Mouse (Mus musculus) midbrain, embryonic 15.5 days (tissue): Measurements from ENCODE around the gene Sdc1. TPM values are rescaled to one million over a fixed set of nuclear protein-coding genes. Genes with fewer than 3 reads are reported as not detected.

ENCODE experiments used
- ATAC-seq: fragments of 200-750 bp; cut with Nextera tagmentation; replicated peaks from 2 replicates; pipeline ENCODE4 v1.8.0; 2017; ENCODE audit warnings: moderate TSS enrichment
- H3K27ac ChIP-seq: fragments of 300-500 bp; sonication (generic); 2 replicates; pipeline ENCODE4 v1.5.1; 2015; ENCODE audit warnings: mild to moderate bottlenecking, inconsistent platforms
- H3K27me3 ChIP-seq: fragments of 300-500 bp; sonication (generic); replicated peaks from 2 replicates; pipeline ENCODE4 v1.6.1; 2015; ENCODE audit warnings: inconsistent platforms
- H3K36me3 ChIP-seq: fragments of 300-500 bp; sonication (generic); replicated peaks from 2 replicates; pipeline ENCODE4 v1.6.1; 2015; ENCODE audit warnings: inconsistent platforms
- H3K4me1 ChIP-seq: fragments of 300-500 bp; sonication (generic); 2 replicates; pipeline ENCODE4 v1.6.1; 2015; ENCODE audit warnings: inconsistent platforms
- H3K4me2 ChIP-seq: fragments of 300-500 bp; sonication (generic); 2 replicates; pipeline ENCODE4 v1.6.1; 2015; ENCODE audit warnings: inconsistent platforms, mild to moderate bottlenecking, moderate library complexity
- H3K4me3 ChIP-seq: fragments of 300-500 bp; sonication (generic); 2 replicates; pipeline ENCODE4 v1.5.1; 2015; ENCODE audit warnings: mild to moderate bottlenecking, inconsistent platforms
- H3K9ac ChIP-seq: fragments of 300-500 bp; sonication (generic); 2 replicates; pipeline ENCODE4 v1.6.1; 2015; ENCODE audit warnings: mild to moderate bottlenecking, inconsistent platforms
- H3K9me3 ChIP-seq: fragments of 300-500 bp; sonication (generic); 2 replicates; pipeline ENCODE4 v1.6.1; 2016; ENCODE audit warnings: inconsistent platforms
- WGBS: fragments of 180-500 bp; shearing (Covaris S2); methylation state at CpG from one replicate; pipeline ENCODE4 v1.1.7; 2015; ENCODE audit warnings: mixed read lengths; 5-methylcytosine and 5-hydroxymethylcytosine counted together
- polyA plus RNA-seq: library from polyadenylated mRNA; unstranded; fragments of >200 nt; fragmentation: Nextera tagmentation; extraction: Ambion mirVana; gene quantifications from 2 replicates; pipeline ENCODE4 v1.2.1, GENCODE M21; 2015

Gene Sdc1
- polyA plus RNA-seq, 1 experiment from 2014 or later: 19.1 TPM

- Histone ChIP-seq H3K9ac (no peak overlapping the region), H3K4me1 (no peaks in the 10 kb centered on the region), H3K4me2 (no peak overlapping the region), H3K4me3 (no peak overlapping the region), H3K27me3 (no peaks in the 10 kb centered on the region), H3K27ac (no peak overlapping the region), H3K9me3 (no peaks in the 10 kb centered on the region), H3K36me3 (no peaks in the 10 kb centered on the region)
- 93% methylated on average over 12 of the region's 12 CpGs for WGBS
- no peak for ATAC-seq
Measured at GRCm38 (mm10) chr12:8786984-8787730, 16.0 kb downstream of the Sdc1 start.

- Histone ChIP-seq H3K4me3 (no peak overlapping the region), H3K27ac (no peak overlapping the region), H3K4me2 (no peak overlapping the region), H3K27me3 (no peaks in the 10 kb centered on the region), H3K9me3 (no peaks in the 10 kb centered on the region), H3K9ac (no peak overlapping the region), H3K4me1 (no peaks in the 10 kb centered on the region), H3K36me3 (no peaks in the 10 kb centered on the region)
- no peak for ATAC-seq
- WGBS: 29% methylated on average over 3 of the region's 3 CpGs
Measured at GRCm38 (mm10) chr12:8788469-8788868, 17.3 kb downstream of the Sdc1 start.

DNA sequence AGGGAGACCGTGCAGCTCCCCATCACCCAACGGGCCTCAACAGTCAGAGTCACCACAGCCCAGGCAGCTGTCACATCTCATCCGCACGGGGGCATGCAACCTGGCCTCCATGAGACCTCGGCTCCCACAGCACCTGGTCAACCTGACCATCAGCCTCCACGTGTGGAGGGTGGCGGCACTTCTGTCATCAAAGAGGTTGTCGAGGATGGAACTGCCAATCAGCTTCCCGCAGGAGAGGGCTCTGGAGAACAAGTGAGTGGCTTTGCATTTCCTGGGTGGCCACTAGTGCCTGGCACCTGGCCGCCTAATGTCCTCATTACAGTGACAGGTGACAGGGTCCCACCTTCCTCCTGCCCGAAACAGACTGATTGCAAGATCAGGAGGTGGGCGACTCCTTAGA lies 19.5 kb downstream of the Sdc1 start:
- H3K4me3 ChIP-seq: no peak overlapping the region
- H3K27me3 ChIP-seq: no peaks in the 10 kb centered on the region
- no peaks in the 10 kb centered on the region for H3K9me3 ChIP-seq
- no peak overlapping the region for H3K9ac ChIP-seq
- no peak overlapping the region for H3K27ac ChIP-seq
- no peak for ATAC-seq
- H3K36me3 ChIP-seq: no peaks in the 10 kb centered on the region
- 95% methylated on average over 12 of the region's 12 CpGs for WGBS
- H3K4me2 ChIP-seq: no peak overlapping the region
- H3K4me1 ChIP-seq: no peaks in the 10 kb centered on the region

DNA sequence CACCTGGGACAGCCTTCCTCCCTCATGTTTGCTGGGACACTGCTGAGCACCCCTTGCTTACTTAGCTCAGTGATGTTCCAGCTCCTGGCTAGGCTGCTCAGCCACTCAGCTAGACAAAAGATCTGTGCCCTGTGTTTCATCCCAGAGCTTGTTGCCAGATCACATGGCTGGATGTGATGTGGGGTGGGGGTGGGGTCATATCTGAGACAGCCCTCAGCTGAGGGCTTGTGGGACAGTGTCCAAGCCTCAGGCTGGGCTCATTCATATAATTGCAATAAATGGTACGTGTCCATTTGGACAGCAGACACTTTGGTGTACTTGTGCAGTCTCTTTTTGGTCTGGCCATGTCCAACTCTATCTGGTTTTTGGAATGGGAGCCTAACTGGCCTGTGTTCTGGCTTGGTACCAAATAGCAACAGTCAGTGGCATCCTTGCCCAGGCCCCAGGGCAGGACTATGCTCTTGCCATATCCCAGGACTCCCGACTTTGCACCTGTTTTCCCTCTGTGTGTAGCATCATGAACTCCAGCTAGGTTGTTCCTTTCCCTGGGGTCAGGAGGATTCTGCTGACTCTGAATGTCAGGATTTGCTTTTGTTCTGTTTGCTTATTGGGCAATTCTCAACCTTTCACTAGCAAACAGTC lies 22.4 kb downstream of the Sdc1 start:
- no peaks in the 10 kb centered on the region for H3K4me1 ChIP-seq
- ATAC-seq: no peak
- no peak overlapping the region for H3K4me2 ChIP-seq
- no peak overlapping the region for H3K27ac ChIP-seq
- H3K9me3 ChIP-seq: no peaks in the 10 kb centered on the region
- H3K9ac ChIP-seq: no peak overlapping the region
- WGBS: 96% methylated on average over 2 of the region's 2 CpGs
- H3K27me3 ChIP-seq: no peaks in the 10 kb centered on the region
- no peaks in the 10 kb centered on the region for H3K36me3 ChIP-seq
- H3K4me3 ChIP-seq: no peak overlapping the region

GRCm38 (mm10) chr12:8797936-8798335 lies 26.8 kb downstream of the Sdc1 start:
- Histone ChIP-seq H3K4me2 (no peak overlapping the region), H3K9ac (no peak overlapping the region), H3K9me3 (no peaks in the 10 kb centered on the region), H3K36me3 (no peaks in the 10 kb centered on the region), H3K4me3 (no peak overlapping the region), H3K27ac (no peak overlapping the region), H3K4me1 (no peaks in the 10 kb centered on the region), H3K27me3 (no peaks in the 10 kb centered on the region)
- no peak for ATAC-seq
- WGBS: 92% methylated on average over 7 of the region's 7 CpGs

DNA sequence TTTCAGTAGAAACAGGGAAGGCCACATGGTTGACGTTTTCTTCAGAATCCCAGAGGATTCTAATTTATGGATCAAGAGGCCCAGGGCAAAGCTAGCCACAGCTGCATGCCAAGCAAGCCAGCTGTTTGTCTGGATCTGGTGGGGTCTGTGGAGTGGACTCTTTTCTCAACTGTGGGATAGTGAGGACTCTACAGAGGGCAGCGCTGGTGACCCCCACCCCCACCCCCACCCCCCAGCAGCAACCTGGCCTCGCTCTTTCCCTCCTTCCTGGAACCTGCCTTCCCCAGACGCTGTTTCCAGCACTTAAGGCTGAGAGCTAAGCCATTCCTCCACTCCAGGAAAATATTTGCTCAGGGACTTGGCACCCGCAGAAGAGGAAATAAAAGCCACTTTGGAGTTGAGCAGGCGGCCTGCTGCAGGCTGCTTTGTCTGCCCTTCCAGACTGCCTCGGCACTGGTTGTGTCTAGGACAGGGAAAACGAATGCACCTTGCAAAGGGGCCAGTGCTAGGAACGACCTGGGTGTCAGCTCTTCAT lies 27.4 kb downstream of the Sdc1 start:
- 63% methylated on average over 9 of the region's 9 CpGs for WGBS
- H3K27me3 ChIP-seq: no peaks in the 10 kb centered on the region
- H3K9me3 ChIP-seq: no peaks in the 10 kb centered on the region
- no peak for ATAC-seq
- H3K9ac ChIP-seq: no peak overlapping the region
- H3K4me2 ChIP-seq: no peak overlapping the region
- no peaks in the 10 kb centered on the region for H3K36me3 ChIP-seq
- no peak overlapping the region for H3K4me3 ChIP-seq
- H3K4me1 ChIP-seq: no peaks in the 10 kb centered on the region
- H3K27ac ChIP-seq: no peak overlapping the region

DNA sequence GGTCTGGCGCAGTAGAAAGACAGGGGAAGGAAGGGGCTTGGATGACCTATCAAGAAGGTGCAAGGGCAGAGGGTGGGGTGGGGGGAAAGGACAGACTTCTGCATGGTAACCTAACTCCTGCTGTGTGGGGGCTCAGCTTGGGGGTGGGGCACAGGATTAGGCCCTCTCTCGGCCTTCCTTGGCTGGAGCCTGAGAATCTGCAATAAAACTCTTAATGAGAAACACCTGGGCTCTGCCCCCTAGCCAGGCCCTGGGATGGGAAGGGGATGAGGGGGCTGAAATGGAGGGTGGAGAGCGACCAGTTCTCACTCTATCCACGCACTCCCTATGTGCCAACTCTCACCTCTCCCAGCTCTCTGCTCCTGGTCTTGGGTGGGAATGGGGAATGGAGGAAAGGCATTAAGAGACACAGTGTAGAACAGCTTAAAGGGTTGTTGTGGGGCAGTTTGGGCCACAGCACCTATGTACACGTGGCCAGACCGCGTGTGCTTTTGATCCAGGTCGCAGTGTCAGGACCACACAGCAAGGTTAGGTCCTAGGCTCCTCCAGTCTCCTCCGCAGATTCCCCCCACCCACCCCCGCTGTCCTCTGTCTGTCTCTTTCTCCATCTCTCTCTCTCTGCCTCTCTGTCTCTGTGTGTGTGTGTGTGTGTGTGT lies 32.4 kb downstream of the Sdc1 start:
- H3K27ac ChIP-seq: no peak overlapping the region
- H3K9me3 ChIP-seq: no peaks in the 10 kb centered on the region
- no peaks in the 10 kb centered on the region for H3K4me1 ChIP-seq
- no peak for ATAC-seq
- H3K4me3 ChIP-seq: no peak overlapping the region
- H3K4me2 ChIP-seq: no peak overlapping the region
- no peaks in the 10 kb centered on the region for H3K27me3 ChIP-seq
- H3K9ac ChIP-seq: no peak overlapping the region
- 58% methylated on average over 10 of the region's 10 CpGs for WGBS
- H3K36me3 ChIP-seq: no peaks in the 10 kb centered on the region

GRCm38 (mm10) chr12:8804077-8804456 lies 32.9 kb downstream of the Sdc1 start:
- Histone ChIP-seq H3K4me2 (no peak overlapping the region), H3K4me1 (no peaks in the 10 kb centered on the region), H3K9me3 (no peaks in the 10 kb centered on the region), H3K9ac (no peak overlapping the region), H3K4me3 (no peak overlapping the region), H3K36me3 (no peaks in the 10 kb centered on the region), H3K27ac (no peak overlapping the region), H3K27me3 (no peaks in the 10 kb centered on the region)
- no peak for ATAC-seq
- WGBS: 85% methylated on average over 3 of the region's 3 CpGs

- no peak overlapping the region for H3K9ac ChIP-seq
- no peak for ATAC-seq
- H3K27ac ChIP-seq: no peak overlapping the region
- no peaks in the 10 kb centered on the region for H3K9me3 ChIP-seq
- H3K27me3 ChIP-seq: no peaks in the 10 kb centered on the region
- 76% methylated on average over 7 of the region's 7 CpGs for WGBS
- H3K4me1 ChIP-seq: no peaks in the 10 kb centered on the region
- H3K4me3 ChIP-seq: no peak overlapping the region
- no peaks in the 10 kb centered on the region for H3K36me3 ChIP-seq
- no peak overlapping the region for H3K4me2 ChIP-seq
Measured at GRCm38 (mm10) chr12:8804934-8805722, 34.0 kb downstream of the Sdc1 start.

DNA sequence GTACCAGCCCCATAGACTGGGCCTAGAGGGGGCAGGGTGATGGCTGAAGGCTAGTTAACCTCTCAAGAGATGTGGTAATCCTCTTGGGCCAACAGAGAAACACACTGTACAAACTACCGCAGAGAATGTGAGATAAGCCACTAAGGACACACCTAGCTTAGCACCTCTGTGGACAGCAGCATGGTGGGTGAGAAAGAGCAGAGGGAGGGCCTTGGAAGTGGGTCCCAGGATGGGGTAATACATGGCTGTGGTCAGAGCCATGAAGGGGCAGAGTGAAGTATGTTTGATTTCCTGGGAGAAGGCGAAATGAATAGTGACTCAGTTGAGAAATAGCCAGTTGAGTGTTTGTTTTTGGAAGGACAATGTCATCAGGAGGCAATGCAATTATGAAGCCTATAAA lies 38.0 kb downstream of the Sdc1 start:
- H3K27me3 ChIP-seq: no peaks in the 10 kb centered on the region
- no peaks in the 10 kb centered on the region for H3K4me1 ChIP-seq
- no peaks in the 10 kb centered on the region for H3K9me3 ChIP-seq
- no peak overlapping the region for H3K9ac ChIP-seq
- 82% methylated on average over 2 of the region's 2 CpGs for WGBS
- H3K4me2 ChIP-seq: no peak overlapping the region
- no peak overlapping the region for H3K4me3 ChIP-seq
- H3K27ac ChIP-seq: no peak overlapping the region
- no peaks in the 10 kb centered on the region for H3K36me3 ChIP-seq
- ATAC-seq: no peak

- Histone ChIP-seq H3K36me3 (no peaks in the 10 kb centered on the region), H3K9ac (no peak overlapping the region), H3K27me3 (no peaks in the 10 kb centered on the region), H3K27ac (no peak overlapping the region), H3K4me2 (no peak overlapping the region), H3K9me3 (no peaks in the 10 kb centered on the region), H3K4me3 (no peak overlapping the region), H3K4me1 (no peaks in the 10 kb centered on the region)
- WGBS: 92% methylated on average over 6 of the region's 6 CpGs
- no peak for ATAC-seq
Measured at GRCm38 (mm10) chr12:8809626-8810025, 38.5 kb downstream of the Sdc1 start.

DNA sequence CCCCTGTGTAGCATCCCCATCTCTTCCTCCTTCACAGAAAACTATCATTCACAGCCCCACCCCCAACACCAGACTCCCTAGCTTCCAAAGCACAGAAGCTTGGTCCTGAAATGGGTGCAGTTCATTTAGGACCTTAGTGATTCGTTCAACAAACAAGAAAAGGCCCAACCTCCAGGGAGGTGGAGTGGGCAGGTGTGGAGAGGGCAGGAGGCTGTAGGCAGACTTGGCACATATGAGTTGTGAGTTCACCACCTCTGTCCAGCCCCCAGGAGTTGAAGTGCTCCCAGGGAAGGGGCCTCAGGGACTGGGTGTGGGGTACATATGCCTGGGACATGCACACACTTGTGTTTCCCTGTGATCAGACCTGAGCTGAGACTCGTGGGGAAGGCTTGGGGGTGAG lies 39.8 kb downstream of the Sdc1 start:
- ATAC-seq: no peak
- no peaks in the 10 kb centered on the region for H3K9me3 ChIP-seq
- no peak overlapping the region for H3K27ac ChIP-seq
- no peak overlapping the region for H3K4me3 ChIP-seq
- WGBS: 71% methylated on average over 2 of the region's 2 CpGs
- no peaks in the 10 kb centered on the region for H3K36me3 ChIP-seq
- no peaks in the 10 kb centered on the region for H3K27me3 ChIP-seq
- H3K9ac ChIP-seq: no peak overlapping the region
- H3K4me2 ChIP-seq: no peak overlapping the region
- no peaks in the 10 kb centered on the region for H3K4me1 ChIP-seq
